Mouse (Mus musculus): Measurements from ENCODE around the gene Ufsp2. TPM values are rescaled to one million over a fixed set of nuclear protein-coding genes. Genes with fewer than 3 reads are reported as not detected.
A peak's percentile ranks its signal among the peaks of the same experiment; 100 is the strongest.

The Ufsp2 gene
- total and polyA plus RNA-seq, 2 experiments from 2014 or later = 16.9 to 61.4 TPM

DNA sequence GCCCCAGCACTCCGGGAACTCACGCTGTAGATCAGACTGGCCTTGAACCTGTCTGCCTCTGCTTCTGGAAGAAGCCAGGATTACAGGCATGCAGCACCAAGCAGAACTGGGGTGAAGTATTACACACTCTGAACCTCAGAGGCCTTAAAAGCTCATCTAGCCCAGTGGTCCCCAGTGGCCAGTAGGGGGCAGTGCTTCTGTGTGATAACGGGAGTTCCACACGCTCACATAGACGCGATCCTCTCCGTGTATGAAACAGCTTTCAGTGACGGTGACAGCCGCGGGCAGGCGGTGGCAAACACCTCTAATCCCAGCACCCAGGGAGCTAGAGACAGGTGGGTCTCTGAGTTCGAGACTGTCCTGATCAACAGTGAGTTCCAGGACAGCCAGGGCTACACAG is 4.4 kb upstream of the Ufsp2 start:
- no peaks in the 10 kb centered on the region for H3K27me3 ChIP-seq (ENCODE audit: control insufficient read depth, insufficient read depth, low read length)
- peaks cover 9% of the 10 kb centered on the region; the same call in 1 of the 2 replicates for H3K4me1 ChIP-seq (ENCODE audit: control insufficient read depth, insufficient read depth)
- H3K4me3 ChIP-seq (ENCODE audit: low read depth, low read length) = no peak overlapping the region
- H3K36me3 ChIP-seq (replicated peaks; ENCODE audit: control insufficient read depth, insufficient read depth, low read length) = no peaks in the 10 kb centered on the region
- WGBS = 93% methylated on average over 12 of the region's 12 CpGs
- DNase-seq (ENCODE audit: low spot score) (no peak), ATAC-seq (ENCODE audit: insufficient read depth, low read depth) (no peak)
- TF ChIP-seq EP300 (IDR thresholded peaks at IDR 0.05; ENCODE audit: low read depth) (no peak), CTCF (IDR thresholded peaks at IDR 0.05; ENCODE audit: low read depth) (no peak)
- H3K9ac ChIP-seq (replicated peaks; ENCODE audit: low read depth, low read length) = no peak overlapping the region
- H3K4me2 ChIP-seq (ENCODE audit: low read depth, low read length) = no peak overlapping the region
- H3K9me3 ChIP-seq (replicated peaks; ENCODE audit: control insufficient read depth, low read length) = peaks cover 5% of the 10 kb centered on the region; the same call in 1 of the 2 replicates
- no peak overlapping the region for H3K27ac ChIP-seq (ENCODE audit: low read depth)

DNA sequence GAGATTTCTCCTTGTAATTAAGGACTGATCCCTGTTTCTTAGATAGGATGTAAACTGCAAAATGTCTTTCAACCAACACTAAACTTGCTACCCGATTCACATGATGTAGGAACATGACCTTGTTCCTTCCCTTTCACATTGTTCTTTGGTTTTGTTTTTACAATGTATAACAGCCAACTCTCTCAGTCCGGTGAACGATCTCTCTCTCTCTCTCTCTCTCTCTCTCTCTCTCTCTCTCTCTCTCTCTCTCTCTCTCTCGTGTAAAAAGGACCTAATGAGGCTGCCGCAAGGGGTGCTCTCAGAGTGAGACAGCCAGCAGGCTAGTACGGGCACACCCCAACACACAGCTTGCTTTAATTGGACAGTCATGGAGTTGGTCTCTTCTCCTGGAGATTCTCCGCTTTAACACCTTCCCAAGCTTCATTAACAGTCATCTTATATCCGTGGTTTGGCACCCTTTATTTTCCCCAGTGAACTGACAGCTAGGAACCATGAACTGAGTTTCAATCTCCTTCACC is 1.3 kb upstream of the Ufsp2 start:
- 63% methylated on average over 8 of the region's 8 CpGs for WGBS
- H3K27me3 ChIP-seq (ENCODE audit: control insufficient read depth, insufficient read depth, low read length) = no peaks in the 10 kb centered on the region
- TF ChIP-seq EP300 (IDR thresholded peaks at IDR 0.05; ENCODE audit: low read depth) (no peak), CTCF (IDR thresholded peaks at IDR 0.05; ENCODE audit: low read depth) (peak; percentile 3; the same call in 1 of the 2 replicates)
- DNase-seq (ENCODE audit: low spot score) = no peak
- H3K9ac ChIP-seq (replicated peaks; ENCODE audit: low read depth, low read length) = no peak overlapping the region
- H3K4me1 ChIP-seq (ENCODE audit: control insufficient read depth, insufficient read depth) = peaks cover 13% of the 10 kb centered on the region; the same call in 1 of the 2 replicates
- H3K27ac ChIP-seq (ENCODE audit: low read depth) = no peak overlapping the region
- peak overlapping the region; percentile 76; the same call in 1 of the 2 replicates for H3K4me2 ChIP-seq (ENCODE audit: low read depth, low read length)
- no peak overlapping the region for H3K4me3 ChIP-seq (ENCODE audit: low read depth, low read length)
- H3K36me3 ChIP-seq (replicated peaks; ENCODE audit: control insufficient read depth, insufficient read depth, low read length) = no peaks in the 10 kb centered on the region
- peaks cover 5% of the 10 kb centered on the region; the same call in 1 of the 2 replicates for H3K9me3 ChIP-seq (replicated peaks; ENCODE audit: control insufficient read depth, low read length)
- no peak for ATAC-seq (ENCODE audit: insufficient read depth, low read depth)

DNA sequence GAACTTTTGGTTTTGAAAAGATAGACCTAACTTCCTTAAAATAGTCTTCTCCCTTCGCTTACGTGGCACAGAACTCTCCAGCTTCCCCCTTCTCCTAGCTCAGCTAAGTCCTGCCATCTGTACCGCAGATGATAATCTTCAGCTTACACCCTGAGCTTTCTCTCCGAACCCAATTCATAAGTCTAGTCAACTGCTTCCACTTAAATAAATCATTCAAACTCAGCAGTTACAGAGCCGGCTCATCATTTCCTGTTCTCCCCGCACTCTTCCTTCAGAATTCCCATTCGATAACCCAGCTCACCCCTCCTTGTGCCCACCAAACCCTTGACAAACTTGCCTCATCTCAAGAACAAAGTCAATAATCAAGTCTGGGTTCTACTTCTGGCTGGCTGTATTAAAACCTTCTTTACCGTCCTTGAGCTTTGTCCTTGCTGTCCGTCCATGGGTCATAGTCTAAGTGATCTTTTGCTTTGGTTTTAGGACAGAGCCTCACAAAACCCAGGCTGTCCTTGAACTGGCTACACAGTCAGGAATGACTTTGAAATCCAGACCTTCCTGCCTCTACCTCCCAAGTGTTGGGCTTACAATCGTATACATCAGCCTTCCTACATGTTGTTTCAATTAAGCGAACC is 625 bp downstream of the Ufsp2 start:
- peaks cover 3% of the 10 kb centered on the region; the same call in 1 of the 2 replicates for H3K9me3 ChIP-seq (replicated peaks; ENCODE audit: control insufficient read depth, low read length)
- peaks cover 13% of the 10 kb centered on the region; the same call in 1 of the 2 replicates for H3K4me1 ChIP-seq (ENCODE audit: control insufficient read depth, insufficient read depth)
- no peak for ATAC-seq (ENCODE audit: insufficient read depth, low read depth)
- no peak for TF ChIP-seq CTCF (IDR thresholded peaks at IDR 0.05; ENCODE audit: low read depth)
- TF ChIP-seq EP300 (IDR thresholded peaks at IDR 0.05; ENCODE audit: low read depth) = no peak
- H3K27ac ChIP-seq (ENCODE audit: low read depth) = peak overlapping the region; percentile 50; the same call in 1 of the 2 replicates
- no peaks in the 10 kb centered on the region for H3K27me3 ChIP-seq (ENCODE audit: control insufficient read depth, insufficient read depth, low read length)
- H3K36me3 ChIP-seq (replicated peaks; ENCODE audit: control insufficient read depth, insufficient read depth, low read length) = peaks cover 11% of the 10 kb centered on the region
- peak; percentile 11 for DNase-seq (ENCODE audit: low spot score)
- WGBS = 55% methylated on average over 11 of the region's 11 CpGs
- H3K4me3 ChIP-seq (ENCODE audit: low read depth, low read length) = peak overlapping the region; percentile 75
- peak overlapping the region; percentile 68 for H3K9ac ChIP-seq (replicated peaks; ENCODE audit: low read depth, low read length)
- H3K4me2 ChIP-seq (ENCODE audit: low read depth, low read length) = peak overlapping the region; percentile 76

DNA sequence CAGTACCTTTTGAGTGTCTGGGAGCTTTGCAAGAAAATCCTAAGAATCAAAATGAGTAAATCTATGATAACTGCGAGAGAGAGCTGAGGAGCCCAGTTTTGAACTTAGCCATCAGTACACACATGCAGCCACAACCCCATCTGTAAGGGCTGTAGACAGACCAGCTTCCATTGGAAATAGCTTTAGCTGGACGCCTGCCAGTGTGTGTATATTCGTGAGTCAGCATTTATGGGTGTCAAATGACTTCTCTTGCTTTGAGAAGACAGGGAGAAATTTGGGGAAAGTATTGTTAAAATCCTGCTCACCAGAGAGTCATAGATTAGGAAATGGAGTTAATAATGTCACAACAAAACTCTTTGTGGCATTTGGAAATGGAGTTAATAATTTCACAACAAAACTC is 11.3 kb downstream of the Ufsp2 start:
- H3K36me3 ChIP-seq (replicated peaks; ENCODE audit: control insufficient read depth, insufficient read depth, low read length) = peaks cover 59% of the 10 kb centered on the region
- H3K4me1 ChIP-seq (ENCODE audit: control insufficient read depth, insufficient read depth) = no peaks in the 10 kb centered on the region
- DNase-seq (ENCODE audit: low spot score) = no peak
- no peak overlapping the region for H3K4me3 ChIP-seq (ENCODE audit: low read depth, low read length)
- H3K27ac ChIP-seq (ENCODE audit: low read depth) = no peak overlapping the region
- TF ChIP-seq CTCF (IDR thresholded peaks at IDR 0.05; ENCODE audit: low read depth) (no peak), EP300 (IDR thresholded peaks at IDR 0.05; ENCODE audit: low read depth) (no peak)
- 72% methylated on average over 3 of the region's 3 CpGs for WGBS
- H3K27me3 ChIP-seq (ENCODE audit: control insufficient read depth, insufficient read depth, low read length) = no peaks in the 10 kb centered on the region
- ATAC-seq (ENCODE audit: insufficient read depth, low read depth) = no peak
- H3K9ac ChIP-seq (replicated peaks; ENCODE audit: low read depth, low read length) = no peak overlapping the region
- H3K9me3 ChIP-seq (replicated peaks; ENCODE audit: control insufficient read depth, low read length) = no peaks in the 10 kb centered on the region
- no peak overlapping the region for H3K4me2 ChIP-seq (ENCODE audit: low read depth, low read length)

DNA sequence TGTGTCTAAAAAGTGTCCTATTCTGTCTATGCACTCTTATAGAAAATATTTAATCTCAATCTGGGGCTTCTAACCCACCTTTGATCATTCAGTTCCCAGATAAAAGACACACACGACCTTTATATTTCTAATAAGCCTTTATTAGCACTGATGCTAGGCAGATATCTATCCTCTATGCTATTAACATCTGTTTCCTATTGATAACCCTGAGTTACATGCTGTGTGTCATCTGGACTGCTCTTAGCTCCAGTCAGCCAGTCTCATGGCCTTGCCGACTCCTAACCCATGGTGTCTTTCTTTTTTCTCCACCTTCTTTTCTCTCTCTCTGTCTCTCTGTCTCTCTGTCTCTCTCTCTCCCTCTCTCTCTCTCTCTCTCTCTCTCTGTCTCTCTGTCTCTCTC is 12.9 kb downstream of the Ufsp2 start:
- no peak for TF ChIP-seq CTCF (IDR thresholded peaks at IDR 0.05; ENCODE audit: low read depth)
- TF ChIP-seq EP300 (IDR thresholded peaks at IDR 0.05; ENCODE audit: low read depth) = no peak
- Histone ChIP-seq H3K9ac (replicated peaks; ENCODE audit: low read depth, low read length) (no peak overlapping the region), H3K27me3 (ENCODE audit: control insufficient read depth, insufficient read depth, low read length) (no peaks in the 10 kb centered on the region), H3K27ac (ENCODE audit: low read depth) (no peak overlapping the region), H3K36me3 (replicated peaks; ENCODE audit: control insufficient read depth, insufficient read depth, low read length) (peaks cover 51% of the 10 kb centered on the region), H3K4me1 (ENCODE audit: control insufficient read depth, insufficient read depth) (no peaks in the 10 kb centered on the region), H3K4me3 (ENCODE audit: low read depth, low read length) (no peak overlapping the region), H3K9me3 (replicated peaks; ENCODE audit: control insufficient read depth, low read length) (no peaks in the 10 kb centered on the region), H3K4me2 (ENCODE audit: low read depth, low read length) (no peak overlapping the region)
- DNase-seq (ENCODE audit: low spot score) (no peak), ATAC-seq (ENCODE audit: insufficient read depth, low read depth) (no peak)
- 58% methylated on average over 2 of the region's 2 CpGs for WGBS
